Mouse (Mus musculus) liver, adult (tissue): ENCODE measurements around the gene Nat8f6.
"Not testable (repeated sequence)": the region's sequence is repeated elsewhere in the genome, so short reads cannot be mapped to it uniquely, and the experiment has no call there.

Experiments
- GATA4 ChIP-seq: IDR thresholded peaks from 2 replicates; pipeline ENCODE4 v1.6.1; 2014; ENCODE audit warnings: mild to moderate bottlenecking, low read length; ENCODE audit not compliant: insufficient replicate concordance

The Nat8f6 gene

DNA sequence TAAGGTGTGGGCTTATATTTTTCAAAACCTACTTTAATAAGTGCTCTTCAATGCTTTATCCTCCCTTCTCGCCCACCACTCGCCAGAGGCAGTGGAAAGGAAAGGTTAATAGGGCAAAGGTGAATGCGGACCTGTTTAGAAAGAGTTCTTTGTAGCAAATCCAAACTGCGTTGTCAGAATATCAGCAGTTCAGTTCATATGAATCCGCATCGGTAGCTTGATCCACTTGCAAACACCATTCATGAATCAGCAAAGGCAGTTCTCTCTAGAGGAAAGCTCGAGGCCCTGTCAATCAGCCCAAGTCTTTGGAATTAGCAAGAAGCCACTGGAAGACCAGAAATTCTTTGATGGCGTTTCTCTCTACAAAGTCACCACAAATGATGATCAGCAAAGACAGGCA, 17.9 kb upstream of the Nat8f6 start:
- TF ChIP-seq GATA4, result no peak

- TF ChIP-seq GATA4, result peak; percentile 85; the same call in 1 of the 2 replicates
Measured at GRCm38 (mm10) chr6:85834504-85835100, 13.8 kb upstream of the Nat8f6 start.

GRCm38 (mm10) chr6:85831796-85832321, 11.1 kb upstream of the Nat8f6 start, which contains the start of gene Nat8:
Nat8 (minus strand) TSS chr6:85832082.
- TF ChIP-seq GATA4, result no peak

DNA sequence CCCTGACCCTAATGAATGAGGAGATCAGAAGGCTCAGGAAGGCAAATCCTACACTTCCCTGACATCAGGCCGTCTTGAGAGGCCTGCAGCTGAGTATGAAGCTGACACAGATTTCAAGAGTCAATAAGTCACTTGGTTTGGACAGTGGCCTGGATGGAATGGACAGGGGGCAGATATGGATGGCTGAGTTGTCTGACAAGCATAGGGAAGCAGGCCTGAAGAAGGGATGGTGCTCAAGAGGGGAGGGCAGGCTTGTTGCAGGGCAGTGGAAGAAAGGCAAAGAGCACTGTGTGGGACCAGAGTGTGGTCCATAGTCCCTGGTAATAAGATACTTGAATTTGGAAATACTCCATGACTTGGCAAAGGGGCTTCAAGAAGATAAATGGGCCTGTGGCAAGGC, 8.7 kb upstream of the Nat8f6 start:
- TF ChIP-seq GATA4, result no peak

- no peak for TF ChIP-seq GATA4
Measured at GRCm38 (mm10) chr6:85825886-85826285, 5.1 kb upstream of the Nat8f6 start.

GRCm38 (mm10) chr6:85823382-85824090, 2.8 kb upstream of the Nat8f6 start:
- peak; percentile 43; the same call in 1 of the 2 replicates for TF ChIP-seq GATA4

DNA sequence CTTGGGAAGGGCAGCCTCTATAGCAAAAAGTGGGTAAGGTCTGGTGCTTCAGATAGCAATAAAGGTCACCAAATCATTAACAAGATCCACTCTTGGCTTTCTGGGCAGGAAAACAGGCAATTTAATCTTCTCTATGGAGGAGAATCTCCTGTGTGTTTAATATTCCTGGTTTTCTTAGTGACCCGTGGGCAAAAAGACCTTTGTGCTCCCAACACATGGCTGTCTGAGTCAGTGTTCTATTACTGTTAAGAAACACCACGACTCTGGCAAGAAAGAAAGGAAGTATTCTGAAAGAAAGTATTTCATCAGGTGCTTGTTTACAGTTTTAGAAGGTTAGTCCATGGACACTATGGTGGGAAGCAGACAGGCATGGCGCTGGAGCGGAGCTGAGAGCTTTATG, 1.5 kb upstream of the Nat8f6 start:
- no peak for TF ChIP-seq GATA4

- TF ChIP-seq GATA4, result no peak
Measured at GRCm38 (mm10) chr6:85818338-85818737, 2.4 kb downstream of the Nat8f6 start.

DNA sequence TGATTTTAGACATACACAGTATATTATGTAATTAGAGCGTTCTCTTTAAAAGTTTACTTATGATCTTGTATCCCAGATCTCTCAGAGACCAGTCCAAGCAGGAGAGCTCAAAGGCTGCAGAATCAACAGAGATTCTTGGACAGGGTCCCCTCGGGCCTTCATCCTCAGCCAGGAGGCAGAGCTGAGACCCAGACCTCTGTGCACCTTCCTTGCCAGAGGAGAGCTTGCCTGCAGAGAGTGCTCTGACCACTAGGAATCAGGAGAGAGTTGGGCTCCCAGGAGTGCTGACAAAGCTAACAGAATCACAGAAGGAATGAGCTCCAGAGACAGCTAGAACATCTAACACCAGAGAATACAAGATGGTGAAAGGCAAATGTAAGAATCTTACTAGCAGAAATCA, 7.4 kb downstream of the Nat8f6 start:
- TF ChIP-seq GATA4, result no peak

DNA sequence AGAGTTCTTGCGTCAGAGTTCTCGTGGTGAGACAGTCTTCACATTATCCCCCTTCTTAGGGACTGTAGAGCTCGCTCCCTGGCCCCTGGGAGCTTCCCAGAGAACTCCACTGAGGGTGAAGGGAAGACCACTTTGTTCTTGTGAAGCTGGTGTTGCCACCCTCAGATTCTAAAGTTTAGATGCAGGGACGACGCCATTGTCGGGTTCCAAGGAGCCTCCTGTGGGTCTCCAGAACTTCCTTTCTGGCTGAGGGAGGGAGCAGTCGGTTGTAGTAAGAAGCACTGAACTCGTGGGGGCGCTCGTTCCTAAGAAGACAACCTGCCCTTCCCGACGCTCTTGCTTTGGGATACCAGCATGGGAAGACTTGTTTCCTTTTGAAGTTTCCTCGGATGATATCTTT, 55.2 kb downstream of the Nat8f6 start, which contains the start of gene Nat8f3:
Gene Nat8f3, minus strand, starts transcription at position 223 of the 400 bp plus-strand sequence.
- not testable (repeated sequence) for TF ChIP-seq GATA4
